8 mouse cellular contexts compared by ENCODE assay signal in genomic region chr16:28238019-28238868, GRCm38 (mm10).
A peak's percentile ranks its signal among the peaks of the same experiment; 100 is the strongest.
DNase-seq lines count a peak whose midpoint lies in the region; ATAC-seq and TF ChIP-seq lines count a peak whose summit lies in the region.

No protein-coding gene starts in this region.

- intact Hi-C loops in gastrocnemius, adult 2 months (cut with DNase I): no loop called here

- no peaks in the 10 kb centered on the region for H3K9me3 ChIP-seq in lung, embryonic 15.5 days
- no peaks in the 10 kb centered on the region for H3K9me3 ChIP-seq in embryonic facial prominence, embryonic 14.5 days (ENCODE audit: control insufficient read depth, low read length)

- DNase-seq in lung, adult 18-20 months: no peak
- DNase-seq in embryonic facial prominence, embryonic 14.5 days (ENCODE audit: low spot score): peak; percentile 76
- DNase-seq in kidney, postnatal 25 days: peak; percentile 30 to 52
- DNase-seq in lung, postnatal 10 days: peak; percentile 42
- DNase-seq in c-Kit-positive CD71-positive TER-119-positive erythroid progenitor cells, embryonic 14.5 days (ENCODE audit: low spot score): no peak
- DNase-seq in gastrocnemius, adult 2 months: no peak

- ATAC-seq in lung, embryonic 15.5 days (ENCODE audit: borderline replicate concordance, extremely low read depth, low FRiP score, low TSS enrichment): peak; percentile 80
- ATAC-seq in embryonic facial prominence, embryonic 14.5 days (ENCODE audit: low read depth): peak; percentile 89
- no peak for ATAC-seq in erythroid progenitor cell, adult 5-6 weeks (replicated peaks; ENCODE audit: low FRiP score, poor library complexity, severe bottlenecking)

- H3K27me3 ChIP-seq in lung, embryonic 15.5 days: no peaks in the 10 kb centered on the region
- H3K27me3 ChIP-seq in embryonic facial prominence, embryonic 14.5 days (replicated peaks; ENCODE audit: control insufficient read depth, insufficient read depth, low read length): no peaks in the 10 kb centered on the region

- H3K9ac ChIP-seq in lung, embryonic 15.5 days: no peak overlapping the region
- no peak overlapping the region for H3K9ac ChIP-seq in embryonic facial prominence, embryonic 14.5 days (ENCODE audit: low read depth, low read length)

- peak overlapping the region; percentile 33 for H3K4me2 ChIP-seq in lung, embryonic 15.5 days
- peak overlapping the region; percentile 5 for H3K4me2 ChIP-seq in embryonic facial prominence, embryonic 14.5 days (ENCODE audit: low read depth, low read length)

- H3K27ac ChIP-seq in lung, embryonic 15.5 days: peak overlapping the region; percentile 41; the same call in 1 of the 2 replicates
- H3K27ac ChIP-seq in embryonic facial prominence, embryonic 14.5 days (replicated peaks; ENCODE audit: low read depth, low read length): no peak overlapping the region; the same call in 1 of the 2 replicates
- no peak overlapping the region for H3K27ac ChIP-seq in gastrocnemius, adult 2 months

- no peak overlapping the region for H3K4me3 ChIP-seq in lung, embryonic 15.5 days
- H3K4me3 ChIP-seq in embryonic facial prominence, embryonic 14.5 days (ENCODE audit: low read depth, low read length): no peak overlapping the region
- H3K4me3 ChIP-seq in gastrocnemius, adult 2 months: no peak overlapping the region

- no peaks in the 10 kb centered on the region for H3K36me3 ChIP-seq in lung, embryonic 15.5 days
- no peaks in the 10 kb centered on the region for H3K36me3 ChIP-seq in embryonic facial prominence, embryonic 14.5 days (ENCODE audit: control insufficient read depth, insufficient read depth, low read length)

- no peak for TF ChIP-seq CTCF in gastrocnemius, adult 2 months (IDR thresholded peaks at IDR 0.05)

- peaks cover 7% of the 10 kb centered on the region; the same call in 1 of the 2 replicates for H3K4me1 ChIP-seq in lung, embryonic 15.5 days
- H3K4me1 ChIP-seq in embryonic facial prominence, embryonic 14.5 days (ENCODE audit: control insufficient read depth, insufficient read depth, low read length): peaks cover 7% of the 10 kb centered on the region; the same call in 1 of the 2 replicates

- 42% methylated on average over 13 of the region's 13 CpGs for WGBS in lung, embryonic 15.5 days
- 32% methylated on average over 13 of the region's 13 CpGs for WGBS in embryonic facial prominence, embryonic 14.5 days

Comparison
In these comparisons a context has a peak if more than half of its experiments do, and no peak if none do; other contexts are left out.
1. DNase-seq: peak in embryonic facial prominence, embryonic 14.5 days (single experiment), kidney, postnatal 25 days (2 of 2) and lung, postnatal 10 days (single experiment); none in lung, adult 18-20 months (0 of 2), c-Kit-positive CD71-positive TER-119-positive erythroid progenitor cells, embryonic 14.5 days (single experiment) and gastrocnemius, adult 2 months (single experiment).